Mouse (Mus musculus): Measurements from ENCODE around the gene Dram1.

The Dram1 gene

GRCm38 (mm10) chr10:88281699-88282098 lies 97.2 kb downstream of the Dram1 start:
- DNase-seq: no peak

GRCm38 (mm10) chr10:88274045-88274444 lies 104.8 kb downstream of the Dram1 start:
- DNase-seq: no peak

Measured in kidney, postnatal 14 days (tissue).